Mouse (Mus musculus): ENCODE results near the gene Podxl. TPM values are rescaled to one million over a fixed set of nuclear protein-coding genes. Genes with fewer than 3 reads are reported as not detected.

Podxl gene
- polyA plus RNA-seq, 1 experiment from 2014 or later, result 9.8 TPM

DNA sequence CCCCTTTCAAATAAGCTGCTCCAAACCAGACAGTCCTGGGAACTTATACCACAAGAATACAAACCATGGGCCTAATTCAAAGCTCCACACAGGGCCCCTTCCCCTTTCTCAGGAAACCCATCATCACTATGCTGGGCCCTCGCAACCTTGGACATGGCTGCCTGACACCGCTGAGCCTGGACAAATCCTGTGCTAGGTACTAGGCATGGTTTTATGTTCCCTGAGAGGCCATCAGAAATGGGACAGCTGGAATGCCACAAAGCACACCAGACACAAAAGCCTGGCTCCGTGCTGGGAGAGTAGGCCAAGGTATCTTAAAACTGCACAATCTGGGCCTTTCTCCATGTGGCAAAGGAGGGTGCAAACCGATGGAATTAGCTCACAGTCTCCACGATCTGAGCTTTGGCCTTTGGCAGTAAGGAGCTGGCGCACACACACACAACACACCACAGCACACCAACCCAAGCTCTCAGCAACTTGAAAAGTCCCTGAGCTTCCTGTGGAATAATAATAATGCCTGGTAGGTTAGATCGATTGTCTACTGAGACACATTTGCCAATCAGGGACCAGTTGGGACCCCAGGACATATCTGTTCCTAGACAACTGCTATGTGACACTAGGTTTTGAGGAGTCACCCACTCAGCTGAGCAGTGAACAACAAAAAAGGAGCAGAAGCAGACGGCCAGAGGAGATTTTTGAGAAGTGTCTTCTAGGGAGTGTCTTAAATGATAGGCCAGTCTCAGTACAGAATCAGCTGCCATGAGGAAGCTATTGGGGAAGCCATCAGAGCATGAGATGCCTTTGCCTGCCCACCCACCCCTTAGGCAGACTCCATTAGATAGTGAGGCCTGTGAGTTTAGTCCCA lies 42.1 kb downstream of the Podxl start:
- DNase-seq (ENCODE audit: low spot score), result no peak
- WGBS, result 84% methylated on average over 8 of the region's 8 CpGs
- no peak overlapping the region for H3K27ac ChIP-seq

DNA sequence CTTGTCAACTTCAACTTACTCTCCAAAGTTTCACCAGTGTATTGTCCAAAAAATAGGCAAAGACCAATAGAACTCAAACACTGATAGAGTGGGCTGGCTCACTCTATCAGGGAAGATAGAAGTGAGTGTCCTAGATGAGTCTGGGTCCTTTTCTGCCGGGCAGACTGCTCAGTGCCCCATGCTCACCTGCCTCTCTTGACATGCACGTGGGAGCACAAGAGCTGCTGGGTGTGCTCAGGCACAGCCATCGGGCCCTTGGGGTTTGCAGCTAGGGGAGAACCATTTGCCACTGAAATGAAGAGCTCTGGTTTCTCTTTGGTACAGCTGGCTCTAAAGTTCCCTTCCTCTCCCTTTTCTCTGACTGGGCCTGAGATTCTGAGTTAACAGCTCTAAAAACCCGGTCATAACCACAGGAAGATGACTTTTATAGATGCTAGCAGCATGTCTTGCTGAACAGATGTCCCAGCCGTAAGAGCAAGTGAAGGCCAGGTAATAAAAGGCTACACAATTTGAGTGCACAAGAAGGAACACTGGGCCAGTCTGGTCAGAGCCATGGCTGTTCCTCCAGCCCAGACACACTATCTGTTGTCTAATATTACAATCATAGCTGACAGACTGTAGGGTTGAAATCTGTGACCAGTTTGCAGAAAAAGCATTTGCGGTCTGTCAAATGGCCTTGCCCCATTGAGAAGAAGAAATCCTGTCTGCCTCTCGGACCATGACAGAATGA lies 43.1 kb downstream of the Podxl start:
- Histone ChIP-seq H3K27ac (no peak overlapping the region), H3K4me1 (replicated peaks; ENCODE audit: control insufficient read depth, insufficient read depth, low read length) (no peaks in the 10 kb centered on the region; the same call in 1 of the 2 replicates), H3K27me3 (ENCODE audit: control insufficient read depth, insufficient read depth, low read length) (no peaks in the 10 kb centered on the region), H3K9ac (no peak overlapping the region), H3K36me3 (replicated peaks; ENCODE audit: control insufficient read depth, insufficient read depth) (peaks cover 38% of the 10 kb centered on the region), H3K9me3 (ENCODE audit: control insufficient read depth, low read length) (no peaks in the 10 kb centered on the region), H3K4me3 (replicated peaks; ENCODE audit: low read length) (no peak overlapping the region), H3K4me2 (replicated peaks) (no peak overlapping the region)
- DNase-seq (ENCODE audit: low spot score) (no peak), ATAC-seq (ENCODE audit: low FRiP score) (no peak)
- 87% methylated on average over 7 of the region's 7 CpGs for WGBS

More for the DNA sequence above, 42.1 kb downstream of the Podxl start:
- H3K9me3 ChIP-seq (ENCODE audit: control insufficient read depth, low read length), result no peaks in the 10 kb centered on the region
- H3K4me2 ChIP-seq (replicated peaks), result no peak overlapping the region
- H3K9ac ChIP-seq, result no peak overlapping the region
- ATAC-seq (ENCODE audit: low FRiP score), result no peak
- H3K4me1 ChIP-seq (replicated peaks; ENCODE audit: control insufficient read depth, insufficient read depth, low read length), result no peaks in the 10 kb centered on the region; the same call in 1 of the 2 replicates
- H3K27me3 ChIP-seq (ENCODE audit: control insufficient read depth, insufficient read depth, low read length), result no peaks in the 10 kb centered on the region
- no peak overlapping the region for H3K4me3 ChIP-seq (replicated peaks; ENCODE audit: low read length)
- peaks cover 46% of the 10 kb centered on the region for H3K36me3 ChIP-seq (replicated peaks; ENCODE audit: control insufficient read depth, insufficient read depth)

DNA sequence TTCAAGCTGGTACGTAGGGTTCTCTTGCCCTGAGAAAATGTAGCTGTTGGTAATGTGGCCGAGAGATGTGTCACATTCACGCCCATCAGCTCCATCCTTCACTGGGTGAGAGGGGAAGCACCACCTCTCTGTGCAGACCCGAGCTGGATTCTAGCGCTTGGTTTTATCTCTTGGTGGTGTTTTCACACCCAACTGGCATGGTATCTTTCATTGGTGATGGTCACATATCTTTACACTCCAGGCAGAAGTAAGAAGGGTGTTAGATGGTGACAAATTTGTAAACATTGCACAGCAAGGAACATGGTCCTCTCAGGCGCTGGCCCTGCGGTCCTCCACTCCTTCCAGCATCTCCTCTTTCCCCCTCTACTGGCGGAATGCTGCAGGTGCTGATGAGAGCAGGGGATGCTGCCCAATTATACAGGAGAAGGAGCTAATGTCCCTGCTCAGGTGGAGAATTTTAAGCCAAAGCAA lies 44.7 kb downstream of the Podxl start:
- no peak for DNase-seq (ENCODE audit: low spot score)
- 0 out of 2 replicates have a peak, but pooled peaks have one; percentile 59 for ATAC-seq (ENCODE audit: low FRiP score)
- Histone ChIP-seq H3K27ac (no peak overlapping the region), H3K4me2 (replicated peaks) (no peak overlapping the region), H3K4me1 (replicated peaks; ENCODE audit: control insufficient read depth, insufficient read depth, low read length) (no peaks in the 10 kb centered on the region; the same call in 1 of the 2 replicates), H3K9ac (no peak overlapping the region), H3K27me3 (ENCODE audit: control insufficient read depth, insufficient read depth, low read length) (no peaks in the 10 kb centered on the region), H3K36me3 (replicated peaks; ENCODE audit: control insufficient read depth, insufficient read depth) (peaks cover 24% of the 10 kb centered on the region), H3K9me3 (ENCODE audit: control insufficient read depth, low read length) (no peaks in the 10 kb centered on the region), H3K4me3 (replicated peaks; ENCODE audit: low read length) (no peak overlapping the region)
- 79% methylated on average over 8 of the region's 8 CpGs for WGBS

DNA sequence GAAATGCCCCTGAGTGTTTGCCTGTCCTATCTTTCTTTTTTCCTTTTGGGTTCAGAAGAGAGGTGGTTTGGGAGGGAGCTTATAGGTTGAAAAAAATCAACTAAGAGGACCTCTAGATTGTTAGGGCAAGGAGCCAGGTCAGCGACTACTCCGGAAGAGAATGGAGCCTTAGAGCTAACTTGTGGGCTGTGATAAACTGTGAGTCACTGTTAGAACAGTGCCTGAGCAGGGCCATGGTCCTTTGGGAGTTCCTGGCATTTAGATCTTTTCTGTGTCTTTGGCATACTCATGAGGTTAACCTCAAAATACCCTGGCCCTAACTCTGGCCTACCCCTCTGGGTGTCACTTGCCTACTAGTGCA lies 45.5 kb downstream of the Podxl start:
- Histone ChIP-seq H3K9ac (no peak overlapping the region), H3K9me3 (ENCODE audit: control insufficient read depth, low read length) (no peaks in the 10 kb centered on the region), H3K27ac (no peak overlapping the region), H3K4me3 (replicated peaks; ENCODE audit: low read length) (no peak overlapping the region), H3K27me3 (ENCODE audit: control insufficient read depth, insufficient read depth, low read length) (no peaks in the 10 kb centered on the region), H3K4me1 (replicated peaks; ENCODE audit: control insufficient read depth, insufficient read depth, low read length) (no peaks in the 10 kb centered on the region; the same call in 1 of the 2 replicates), H3K36me3 (replicated peaks; ENCODE audit: control insufficient read depth, insufficient read depth) (peaks cover 17% of the 10 kb centered on the region; the same call in 1 of the 2 replicates), H3K4me2 (replicated peaks) (no peak overlapping the region)
- ATAC-seq (ENCODE audit: low FRiP score) (no peak), DNase-seq (ENCODE audit: low spot score) (no peak)
- 86% methylated on average over 2 of the region's 2 CpGs for WGBS

DNA sequence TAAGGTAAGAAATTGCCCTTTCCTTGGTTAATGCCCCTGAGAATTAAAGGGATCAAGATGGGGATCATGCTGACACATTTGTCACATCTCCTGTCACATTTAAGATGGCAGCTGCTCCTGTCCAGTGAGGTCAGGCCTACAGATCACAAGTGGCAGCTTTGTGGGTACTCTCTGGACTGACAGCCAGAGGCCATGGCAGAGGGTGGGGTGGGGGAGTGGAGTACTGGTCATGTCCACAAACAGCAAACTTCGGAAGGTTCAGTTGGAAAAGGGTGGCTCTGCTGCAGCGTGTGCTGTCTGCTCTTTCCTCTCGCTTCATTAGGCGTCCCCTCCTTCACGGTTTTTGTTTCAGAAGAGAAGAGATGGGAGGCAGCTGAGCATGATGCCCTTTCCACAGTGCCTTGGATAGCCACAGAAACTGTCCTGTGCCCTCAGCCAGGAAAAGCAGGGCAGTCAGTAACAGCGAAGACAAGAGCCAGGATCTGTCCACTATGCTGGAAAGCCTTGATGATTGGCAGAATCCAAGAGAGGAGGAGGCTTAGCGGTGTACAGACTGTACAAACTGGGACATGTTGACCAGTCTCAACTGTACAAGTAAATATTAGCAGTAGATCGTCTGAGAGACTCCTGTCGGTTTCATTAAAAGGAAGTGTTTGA lies 46.0 kb downstream of the Podxl start:
- H3K9me3 ChIP-seq (ENCODE audit: control insufficient read depth, low read length), result no peaks in the 10 kb centered on the region
- peaks cover 12% of the 10 kb centered on the region; the same call in 1 of the 2 replicates for H3K36me3 ChIP-seq (replicated peaks; ENCODE audit: control insufficient read depth, insufficient read depth)
- H3K9ac ChIP-seq, result no peak overlapping the region
- ATAC-seq (ENCODE audit: low FRiP score), result no peak
- H3K27me3 ChIP-seq (ENCODE audit: control insufficient read depth, insufficient read depth, low read length), result no peaks in the 10 kb centered on the region
- H3K27ac ChIP-seq, result no peak overlapping the region
- no peak overlapping the region for H3K4me2 ChIP-seq (replicated peaks)
- 63% methylated on average over 9 of the region's 9 CpGs for WGBS
- H3K4me3 ChIP-seq (replicated peaks; ENCODE audit: low read length), result no peak overlapping the region
- H3K4me1 ChIP-seq (replicated peaks; ENCODE audit: control insufficient read depth, insufficient read depth, low read length), result no peaks in the 10 kb centered on the region; the same call in 1 of the 2 replicates
- DNase-seq (ENCODE audit: low spot score), result no peak

DNA sequence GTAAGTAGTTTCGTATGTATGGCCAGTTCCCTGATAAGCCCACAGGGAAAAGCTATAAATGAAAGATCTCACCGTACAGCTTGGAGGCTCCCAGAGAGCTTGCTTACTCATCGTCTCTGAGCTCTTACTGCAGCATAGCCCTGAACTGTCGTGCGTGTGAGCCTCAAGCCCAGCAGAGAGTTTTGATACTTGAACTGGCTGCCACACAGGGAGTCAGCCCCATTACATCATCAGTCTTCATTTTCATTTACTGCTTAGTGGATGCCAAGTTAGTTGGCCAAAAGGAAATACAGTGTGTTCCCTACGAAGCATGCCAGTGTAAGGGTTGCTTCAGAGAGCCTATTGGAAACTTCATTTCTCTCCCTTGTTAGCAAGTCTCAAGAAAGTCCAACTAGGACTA lies 50.1 kb downstream of the Podxl start:
- no peak for DNase-seq (ENCODE audit: low spot score)
- Histone ChIP-seq H3K4me2 (replicated peaks) (no peak overlapping the region), H3K4me1 (replicated peaks; ENCODE audit: control insufficient read depth, insufficient read depth, low read length) (no peaks in the 10 kb centered on the region), H3K9me3 (ENCODE audit: control insufficient read depth, low read length) (no peaks in the 10 kb centered on the region), H3K9ac (no peak overlapping the region), H3K36me3 (replicated peaks; ENCODE audit: control insufficient read depth, insufficient read depth) (peaks cover 11% of the 10 kb centered on the region; the same call in 1 of the 2 replicates), H3K27ac (no peak overlapping the region), H3K27me3 (ENCODE audit: control insufficient read depth, insufficient read depth, low read length) (no peaks in the 10 kb centered on the region), H3K4me3 (replicated peaks; ENCODE audit: low read length) (no peak overlapping the region)
- no peak for ATAC-seq (ENCODE audit: low FRiP score)
- 74% methylated on average over 6 of the region's 6 CpGs for WGBS

DNA sequence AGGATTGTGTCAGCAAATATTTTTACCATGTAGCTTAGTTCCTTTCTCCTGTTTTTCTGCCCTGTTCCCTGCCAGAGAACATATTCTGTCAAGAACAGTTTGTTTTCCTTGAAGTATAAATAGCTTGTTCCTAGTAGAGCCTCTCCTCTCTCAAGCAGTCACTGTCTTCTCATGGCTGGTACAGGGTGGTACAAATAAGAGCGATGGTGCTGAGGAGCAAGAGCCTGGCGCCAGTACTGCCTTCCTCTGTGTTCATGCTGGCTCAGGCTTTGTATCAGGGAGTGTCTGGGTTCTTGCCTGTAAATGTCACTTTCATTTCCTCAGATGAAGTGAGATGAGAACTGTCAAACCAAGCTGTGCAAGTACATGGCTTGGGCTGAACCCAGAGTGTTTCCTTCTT lies 61.2 kb downstream of the Podxl start:
- DNase-seq (ENCODE audit: low spot score) (no peak), ATAC-seq (ENCODE audit: low FRiP score) (no peak)
- no peak overlapping the region for H3K4me3 ChIP-seq (replicated peaks; ENCODE audit: low read length)
- peaks cover 34% of the 10 kb centered on the region for H3K36me3 ChIP-seq (replicated peaks; ENCODE audit: control insufficient read depth, insufficient read depth)
- no peak overlapping the region for H3K9ac ChIP-seq
- H3K9me3 ChIP-seq (ENCODE audit: control insufficient read depth, low read length), result no peaks in the 10 kb centered on the region
- WGBS, result 92% methylated on average over 2 of the region's 2 CpGs
- no peak overlapping the region for H3K4me2 ChIP-seq (replicated peaks)
- H3K27me3 ChIP-seq (ENCODE audit: control insufficient read depth, insufficient read depth, low read length), result no peaks in the 10 kb centered on the region
- no peaks in the 10 kb centered on the region for H3K4me1 ChIP-seq (replicated peaks; ENCODE audit: control insufficient read depth, insufficient read depth, low read length)
- H3K27ac ChIP-seq, result no peak overlapping the region

DNA sequence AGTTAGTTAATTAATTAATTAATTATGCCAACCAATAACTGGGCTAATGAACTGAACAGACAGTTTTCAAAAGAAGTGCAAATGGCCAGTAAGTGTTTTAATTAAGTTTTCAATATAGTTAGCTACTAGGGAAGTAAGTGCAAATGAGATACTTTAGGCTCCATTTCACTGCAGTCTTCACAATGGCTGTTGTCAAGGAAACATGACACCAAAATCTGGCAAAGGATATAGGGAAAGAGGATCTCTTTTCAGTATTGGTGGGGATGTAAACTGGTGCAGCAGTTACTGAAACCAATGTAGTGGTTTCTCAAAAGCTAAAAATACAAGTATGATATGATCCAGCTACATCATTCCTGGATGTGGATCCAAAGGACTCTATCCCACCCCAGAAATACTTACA lies 63.1 kb downstream of the Podxl start:
- H3K9ac ChIP-seq, result no peak overlapping the region
- H3K27me3 ChIP-seq (ENCODE audit: control insufficient read depth, insufficient read depth, low read length), result no peaks in the 10 kb centered on the region
- no peak overlapping the region for H3K4me2 ChIP-seq (replicated peaks)
- peaks cover 46% of the 10 kb centered on the region for H3K36me3 ChIP-seq (replicated peaks; ENCODE audit: control insufficient read depth, insufficient read depth)
- no peak for ATAC-seq (ENCODE audit: low FRiP score)
- no peak for DNase-seq (ENCODE audit: low spot score)
- H3K4me3 ChIP-seq (replicated peaks; ENCODE audit: low read length), result no peak overlapping the region
- 0 out of 2 replicates have a peak overlapping the region, but pooled peaks have one; percentile 5 for H3K27ac ChIP-seq
- no peaks in the 10 kb centered on the region for H3K4me1 ChIP-seq (replicated peaks; ENCODE audit: control insufficient read depth, insufficient read depth, low read length)
- H3K9me3 ChIP-seq (ENCODE audit: control insufficient read depth, low read length), result no peaks in the 10 kb centered on the region

DNA sequence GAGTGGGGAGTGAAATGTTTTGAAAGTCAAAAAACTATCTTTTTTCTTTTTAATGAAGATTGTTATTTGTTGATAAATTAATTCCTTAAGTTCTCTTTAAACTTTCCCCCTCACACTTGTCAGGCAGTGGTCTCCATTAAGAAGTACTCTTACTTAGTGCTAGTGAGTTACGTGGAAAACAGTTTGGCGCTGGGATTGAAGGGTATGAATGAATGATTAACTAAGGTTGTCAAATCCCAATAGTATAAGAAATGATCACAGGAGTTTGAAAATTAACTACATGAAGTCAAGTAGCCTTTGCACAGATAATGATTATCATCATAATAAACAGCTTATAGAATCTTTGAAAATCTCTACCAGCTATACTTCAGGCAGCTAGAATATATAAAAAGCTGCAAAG lies 63.5 kb downstream of the Podxl start:
- no peak for DNase-seq (ENCODE audit: low spot score)
- H3K27me3 ChIP-seq (ENCODE audit: control insufficient read depth, insufficient read depth, low read length), result no peaks in the 10 kb centered on the region
- WGBS, result 76% methylated on average over 2 of the region's 2 CpGs

More for the DNA sequence above, 63.5 kb downstream of the Podxl start:
- H3K27ac ChIP-seq, result no peak overlapping the region
- no peak overlapping the region for H3K4me2 ChIP-seq (replicated peaks)
- H3K9ac ChIP-seq, result no peak overlapping the region
- no peaks in the 10 kb centered on the region for H3K9me3 ChIP-seq (ENCODE audit: control insufficient read depth, low read length)
- H3K36me3 ChIP-seq (replicated peaks; ENCODE audit: control insufficient read depth, insufficient read depth), result peaks cover 50% of the 10 kb centered on the region
- H3K4me1 ChIP-seq (replicated peaks; ENCODE audit: control insufficient read depth, insufficient read depth, low read length), result no peaks in the 10 kb centered on the region
- no peak for ATAC-seq (ENCODE audit: low FRiP score)
- H3K4me3 ChIP-seq (replicated peaks; ENCODE audit: low read length), result no peak overlapping the region

Data from hindbrain, embryonic 14.5 days (tissue).